Mouse (Mus musculus) embryonic facial prominence, embryonic 12.5 days (tissue): Measurements from ENCODE around the gene Epb41l3. TPM values are rescaled to one million over a fixed set of nuclear protein-coding genes. Genes with fewer than 3 reads are reported as not detected.
"Not testable (repeated sequence)": the region's sequence is repeated elsewhere in the genome, so short reads cannot be mapped to it uniquely, and the experiment has no call there.

Experiments used
- ATAC-seq: fragments of 200-750 bp; cut with Nextera tagmentation; 2 replicates; pipeline ENCODE4 v1.8.0; 2017; ENCODE audit not compliant: insufficient number of reproducible peaks, insufficient read depth, low FRiP score, low TSS enrichment
- H3K27ac ChIP-seq: fragments of 300-500 bp; sonication (generic); 2 replicates; pipeline ENCODE4 v1.5.1; 2016; ENCODE audit warnings: mild to moderate bottlenecking
- H3K27me3 ChIP-seq: fragments of 300-500 bp; sonication (generic); 2 replicates; pipeline ENCODE4 v1.6.1; 2016; ENCODE audit warnings: mild to moderate bottlenecking, moderate library complexity
- H3K36me3 ChIP-seq: fragments of 300-500 bp; sonication (generic); 2 replicates; pipeline ENCODE4 v1.6.1; 2016; ENCODE audit warnings: mild to moderate bottlenecking
- H3K4me1 ChIP-seq: fragments of 300-500 bp; sonication (generic); 2 replicates; pipeline ENCODE4 v1.6.1; 2016
- H3K4me2 ChIP-seq: fragments of 300-500 bp; sonication (generic); replicated peaks from 2 replicates; pipeline ENCODE4 v1.6.1; 2016; ENCODE audit warnings: mild to moderate bottlenecking, moderate library complexity
- H3K4me3 ChIP-seq: fragments of 300-500 bp; sonication (generic); 2 replicates; pipeline ENCODE4 v1.5.1; 2016; ENCODE audit warnings: mild to moderate bottlenecking
- H3K9ac ChIP-seq: fragments of 300-500 bp; sonication (generic); 2 replicates; pipeline ENCODE4 v1.6.1; 2016; ENCODE audit warnings: mild to moderate bottlenecking, moderate library complexity
- H3K9me3 ChIP-seq: fragments of 300-500 bp; sonication (generic); 2 replicates; pipeline ENCODE4 v1.6.1; 2016; ENCODE audit warnings: mild to moderate bottlenecking, moderate library complexity
- WGBS: fragments of 180-500 bp; shearing (Covaris S2); methylation state at CpG from one replicate; pipeline ENCODE4 v1.1.7; 2016; 5-methylcytosine and 5-hydroxymethylcytosine counted together
- polyA plus RNA-seq: library from polyadenylated mRNA; unstranded; fragments of >200 nt; fragmentation: Nextera tagmentation; extraction: Ambion mirVana; gene quantifications from 2 replicates; pipeline ENCODE4 v1.2.1, GENCODE M21; 2016

Gene Epb41l3
- polyA plus RNA-seq, 1 experiment from 2014 or later: 166 TPM

DNA sequence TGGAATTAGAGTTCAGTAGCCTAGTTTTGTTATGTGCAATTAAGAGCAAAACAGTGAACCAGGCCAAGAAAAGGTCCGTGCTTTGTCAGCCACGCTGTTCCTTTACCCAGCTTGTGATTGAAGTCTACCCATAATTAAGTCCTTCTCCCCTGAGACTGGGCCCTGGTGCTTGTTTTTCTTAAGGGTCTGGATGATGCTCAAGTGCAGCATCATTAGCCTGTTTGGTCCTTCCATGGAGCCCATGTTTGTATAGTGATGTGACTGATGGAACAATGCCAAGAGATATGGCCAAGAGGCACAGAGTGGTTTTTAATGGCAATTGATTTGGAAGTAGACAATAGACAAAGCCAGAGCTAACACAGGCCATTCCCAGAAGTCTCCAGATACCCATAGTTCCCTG is 36.7 kb downstream of the Epb41l3 start:
- Histone ChIP-seq H3K9me3 (no peaks in the 10 kb centered on the region), H3K4me1 (no peaks in the 10 kb centered on the region), H3K27me3 (no peaks in the 10 kb centered on the region), H3K36me3 (no peaks in the 10 kb centered on the region), H3K9ac (no peak overlapping the region), H3K4me3 (no peak overlapping the region), H3K27ac (no peak overlapping the region), H3K4me2 (no peak overlapping the region)
- WGBS: 76% methylated on average over 2 of the region's 2 CpGs
- ATAC-seq: no peak

DNA sequence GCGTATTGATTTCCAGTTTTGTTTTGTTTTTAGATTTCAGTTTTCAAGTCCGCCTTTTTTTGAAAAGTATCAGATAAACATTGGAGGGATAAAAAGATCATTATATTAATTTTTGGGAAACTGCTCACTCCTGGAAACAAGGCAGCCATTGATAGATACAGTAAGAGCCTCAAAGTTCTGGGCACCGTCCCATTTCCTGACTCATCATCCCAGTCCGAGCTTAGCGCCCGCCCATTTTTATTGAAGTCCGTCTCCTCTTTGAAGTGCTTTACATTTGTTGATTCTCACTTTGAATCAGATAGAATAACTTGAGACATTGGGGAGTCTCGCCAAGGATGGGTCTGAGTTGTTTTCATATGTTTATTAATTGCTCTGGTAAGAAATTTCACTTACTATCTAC is 43.7 kb downstream of the Epb41l3 start:
- no peaks in the 10 kb centered on the region for H3K27me3 ChIP-seq
- no peak overlapping the region for H3K27ac ChIP-seq
- 85% methylated on average over 8 of the region's 8 CpGs for WGBS
- H3K4me3 ChIP-seq: no peak overlapping the region
- no peaks in the 10 kb centered on the region for H3K9me3 ChIP-seq
- no peak for ATAC-seq
- peaks cover 22% of the 10 kb centered on the region for H3K4me1 ChIP-seq
- no peak overlapping the region for H3K9ac ChIP-seq
- H3K4me2 ChIP-seq: no peak overlapping the region
- no peaks in the 10 kb centered on the region for H3K36me3 ChIP-seq

DNA sequence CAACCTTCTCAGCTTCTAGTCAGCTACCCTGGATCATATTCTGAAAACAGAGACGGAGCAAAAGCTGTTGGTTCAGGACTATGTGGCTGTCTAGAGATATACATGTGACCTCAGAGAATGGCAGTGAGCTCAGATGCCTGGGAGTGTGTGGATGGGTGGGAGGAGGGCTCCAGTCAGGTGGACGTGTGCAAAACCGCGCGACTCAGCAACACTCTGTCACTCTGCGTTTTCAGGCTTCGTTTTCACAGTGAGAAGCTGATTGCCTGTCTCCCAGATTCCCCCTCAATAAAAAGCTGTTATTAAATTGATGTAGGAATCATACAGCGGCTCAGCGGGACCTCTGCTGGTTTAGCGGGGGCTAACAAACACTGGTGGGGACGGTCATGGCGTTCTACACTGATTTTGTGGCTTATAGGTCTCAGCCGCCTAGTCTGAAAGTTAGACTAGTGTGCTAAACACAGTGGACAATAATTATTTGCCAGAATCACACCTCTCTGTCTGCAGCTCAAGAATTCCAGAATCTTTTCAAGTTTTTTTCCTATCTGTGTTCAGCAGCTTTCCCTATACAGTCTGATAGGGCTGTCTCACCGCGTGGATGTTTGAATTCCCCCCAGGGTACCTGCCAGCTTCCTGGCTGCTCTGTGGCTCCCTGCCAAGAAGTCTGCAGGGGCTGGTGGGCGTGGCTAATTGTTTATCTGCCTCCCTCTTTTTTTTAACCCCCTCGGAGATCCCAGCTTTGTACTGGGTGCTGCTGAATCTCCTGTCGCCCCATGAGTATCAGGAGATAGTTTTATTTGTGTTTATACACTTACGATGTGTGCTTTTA is 45.3 kb downstream of the Epb41l3 start:
- Histone ChIP-seq H3K36me3 (no peaks in the 10 kb centered on the region), H3K9ac (no peak overlapping the region), H3K27me3 (no peaks in the 10 kb centered on the region), H3K4me3 (peak overlapping the region; percentile 19; the same call in 1 of the 2 replicates), H3K27ac (0 out of 2 replicates have a peak overlapping the region, but pooled peaks have one; percentile 25), H3K4me1 (peaks cover 22% of the 10 kb centered on the region), H3K4me2 (peak overlapping the region; percentile 51), H3K9me3 (no peaks in the 10 kb centered on the region)
- ATAC-seq: no peak
- 3% methylated on average over 19 of the region's 19 CpGs for WGBS

GRCm38 (mm10) chr17:69122403-69122802 is 46.9 kb downstream of the Epb41l3 start:
- not testable (repeated sequence) for H3K27me3 ChIP-seq, H3K27ac ChIP-seq, H3K36me3 ChIP-seq, ATAC-seq, H3K9ac ChIP-seq, H3K9me3 ChIP-seq
- Histone ChIP-seq H3K4me1 (peaks cover 23% of the 10 kb centered on the region), H3K4me2 (peak overlapping the region; percentile 51), H3K4me3 (0 out of 2 replicates have a peak overlapping the region, but pooled peaks have one; percentile 9)
- WGBS: 11% methylated on average over 6 of the region's 6 CpGs

- no peaks in the 10 kb centered on the region for H3K36me3 ChIP-seq
- H3K27me3 ChIP-seq: no peaks in the 10 kb centered on the region
- peaks cover 28% of the 10 kb centered on the region for H3K4me1 ChIP-seq
- no peak overlapping the region for H3K9ac ChIP-seq
- H3K4me3 ChIP-seq: no peak overlapping the region
- no peak for ATAC-seq
- no peak overlapping the region for H3K27ac ChIP-seq
- WGBS: 58% methylated on average over 7 of the region's 7 CpGs
- H3K9me3 ChIP-seq: no peaks in the 10 kb centered on the region
- no peak overlapping the region for H3K4me2 ChIP-seq
These were observed 52.0 kb downstream of the Epb41l3 start for GRCm38 (mm10) chr17:69127436-69127835.

GRCm38 (mm10) chr17:69127981-69128380 is 52.5 kb downstream of the Epb41l3 start:
- Histone ChIP-seq H3K4me1 (peaks cover 26% of the 10 kb centered on the region), H3K9ac (no peak overlapping the region), H3K27me3 (no peaks in the 10 kb centered on the region), H3K9me3 (no peaks in the 10 kb centered on the region), H3K27ac (0 out of 2 replicates have a peak overlapping the region, but pooled peaks have one; percentile 56), H3K4me2 (no peak overlapping the region), H3K4me3 (no peak overlapping the region), H3K36me3 (no peaks in the 10 kb centered on the region)
- no peak for ATAC-seq
- WGBS: 35% methylated on average over 5 of the region's 5 CpGs

GRCm38 (mm10) chr17:69129434-69129833 is 54.0 kb downstream of the Epb41l3 start:
- Histone ChIP-seq H3K27ac (no peak overlapping the region), H3K4me3 (no peak overlapping the region), H3K4me2 (no peak overlapping the region), H3K4me1 (peaks cover 26% of the 10 kb centered on the region), H3K9ac (no peak overlapping the region), H3K36me3 (no peaks in the 10 kb centered on the region), H3K9me3 (no peaks in the 10 kb centered on the region), H3K27me3 (no peaks in the 10 kb centered on the region)
- 26% methylated on average over 6 of the region's 6 CpGs for WGBS
- ATAC-seq: no peak

DNA sequence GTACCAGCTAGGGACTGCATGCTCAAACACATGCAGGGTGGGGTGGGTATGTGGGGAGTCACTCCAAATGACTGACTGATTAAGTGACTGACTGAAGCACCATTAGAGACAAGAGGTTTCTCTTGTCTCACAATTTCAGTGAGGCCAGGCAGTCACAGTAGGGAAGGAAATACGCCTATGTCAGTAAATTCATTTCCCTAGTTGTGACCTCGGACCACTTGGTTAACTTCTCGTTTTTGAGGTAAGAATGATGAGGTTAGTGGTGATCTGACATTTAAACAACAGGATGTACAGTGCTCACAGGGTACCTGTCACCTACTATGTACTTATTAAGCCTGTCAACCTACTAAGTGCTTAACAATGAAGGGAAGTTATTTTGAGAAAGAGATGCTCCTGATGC is 67.5 kb downstream of the Epb41l3 start:
- Histone ChIP-seq H3K4me2 (no peak overlapping the region), H3K4me3 (no peak overlapping the region), H3K27me3 (no peaks in the 10 kb centered on the region), H3K9me3 (no peaks in the 10 kb centered on the region), H3K9ac (no peak overlapping the region), H3K36me3 (no peaks in the 10 kb centered on the region), H3K4me1 (no peaks in the 10 kb centered on the region), H3K27ac (no peak overlapping the region)
- no peak for ATAC-seq
- WGBS: 70% methylated on average over 3 of the region's 3 CpGs

DNA sequence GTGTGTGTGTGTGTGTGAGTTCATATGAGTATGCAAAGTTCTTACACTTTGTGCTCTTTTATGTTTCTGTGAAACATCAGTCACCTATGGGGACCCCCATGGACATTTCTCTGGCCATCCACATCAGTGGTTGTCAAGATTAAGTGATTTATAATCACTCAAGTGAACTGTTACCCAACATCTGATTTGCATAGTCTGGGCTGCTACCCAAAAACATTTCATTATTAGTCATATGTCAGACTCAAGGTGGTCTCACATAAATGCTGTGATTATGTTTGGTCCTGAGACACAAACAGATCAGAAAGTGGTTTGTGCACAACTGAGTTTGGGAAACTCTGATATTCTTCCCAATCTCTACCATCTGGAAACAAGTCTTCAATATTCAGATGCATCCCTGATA is 75.3 kb downstream of the Epb41l3 start:
- Histone ChIP-seq H3K27ac (no peak overlapping the region), H3K4me2 (no peak overlapping the region), H3K36me3 (no peaks in the 10 kb centered on the region), H3K9ac (no peak overlapping the region), H3K9me3 (no peaks in the 10 kb centered on the region), H3K4me3 (no peak overlapping the region), H3K4me1 (peaks cover 22% of the 10 kb centered on the region), H3K27me3 (no peaks in the 10 kb centered on the region)
- no peak for ATAC-seq

GRCm38 (mm10) chr17:69151281-69151680 is 75.8 kb downstream of the Epb41l3 start:
- 10% methylated on average over 3 of the region's 3 CpGs for WGBS
- no peak overlapping the region for H3K9ac ChIP-seq
- no peak overlapping the region for H3K4me3 ChIP-seq
- H3K27me3 ChIP-seq: no peaks in the 10 kb centered on the region
- no peak overlapping the region for H3K27ac ChIP-seq
- no peak overlapping the region for H3K4me2 ChIP-seq
- ATAC-seq: no peak
- H3K36me3 ChIP-seq: no peaks in the 10 kb centered on the region
- H3K4me1 ChIP-seq: peaks cover 26% of the 10 kb centered on the region
- H3K9me3 ChIP-seq: no peaks in the 10 kb centered on the region

DNA sequence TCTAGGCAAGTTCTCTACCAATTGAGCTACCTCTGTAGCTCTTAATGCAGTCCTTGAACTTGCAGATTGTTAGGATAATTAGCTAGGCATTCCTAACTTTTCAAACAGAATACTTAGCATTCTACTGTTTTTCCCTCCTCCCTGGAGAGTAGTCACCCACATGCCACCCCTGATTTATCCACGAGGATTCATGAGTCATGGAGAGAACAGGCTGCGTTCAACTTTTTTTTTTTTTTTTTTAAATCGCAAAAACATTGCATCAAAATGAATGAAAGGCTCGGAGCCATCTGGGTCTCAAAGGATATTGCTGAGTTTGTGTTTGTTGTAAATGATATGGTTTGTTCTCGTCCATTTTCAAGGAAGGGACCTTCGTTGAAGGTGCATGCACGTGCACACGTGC is 79.6 kb downstream of the Epb41l3 start:
- no peak overlapping the region for H3K4me3 ChIP-seq
- no peaks in the 10 kb centered on the region for H3K9me3 ChIP-seq
- peaks cover 38% of the 10 kb centered on the region for H3K4me1 ChIP-seq
- 69% methylated on average over 8 of the region's 8 CpGs for WGBS
- no peaks in the 10 kb centered on the region for H3K27me3 ChIP-seq
- H3K27ac ChIP-seq: no peak overlapping the region
- no peaks in the 10 kb centered on the region for H3K36me3 ChIP-seq
- no peak overlapping the region for H3K4me2 ChIP-seq
- ATAC-seq: no peak
- H3K9ac ChIP-seq: no peak overlapping the region

- H3K36me3 ChIP-seq: no peaks in the 10 kb centered on the region
- H3K4me3 ChIP-seq: peak overlapping the region; percentile 90
- H3K4me1 ChIP-seq: peaks cover 37% of the 10 kb centered on the region
- peak; percentile 73 for ATAC-seq
- peak overlapping the region; percentile 99 for H3K9ac ChIP-seq
- peak overlapping the region; percentile 68 for H3K4me2 ChIP-seq
- peak overlapping the region; percentile 87 for H3K27ac ChIP-seq
- no peaks in the 10 kb centered on the region for H3K9me3 ChIP-seq
- WGBS: 0% methylated on average over 54 of the region's 58 CpGs
- no peaks in the 10 kb centered on the region for H3K27me3 ChIP-seq
These were observed 81.1 kb downstream of the Epb41l3 start for GRCm38 (mm10) chr17:69156522-69157100.
